Mouse (Mus musculus) mature B cell (primary cell): ENCODE measurements around the gene Arhgap9.

Source experiments
- in situ Hi-C: fragments of 300-500 bp; cut with MboI; formaldehyde crosslinking; loops from 2 replicates; pipeline ENCODE4 v1.14.3; 2019

The Arhgap9 gene

DNA sequence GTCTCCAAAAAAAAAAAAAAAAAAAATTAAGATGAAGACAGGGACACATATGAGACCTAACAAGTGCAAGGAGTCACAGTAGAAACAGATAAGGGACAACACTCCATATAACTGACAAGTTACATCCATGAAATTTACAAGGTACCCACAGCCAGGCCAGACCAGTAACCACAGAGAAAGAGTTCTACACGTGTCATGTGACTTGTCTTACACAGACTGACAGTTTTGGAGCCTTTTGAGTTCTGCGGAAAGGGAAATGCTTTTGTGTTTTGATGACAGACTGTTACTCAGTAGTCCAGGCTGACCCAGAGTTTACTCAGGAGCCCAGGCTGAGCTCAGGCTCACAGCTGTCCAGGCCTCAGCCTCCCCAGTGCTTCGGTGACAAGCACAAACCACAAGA, 21.3 kb downstream of the Arhgap9 start:
- in situ Hi-C loops = no loop called here

DNA sequence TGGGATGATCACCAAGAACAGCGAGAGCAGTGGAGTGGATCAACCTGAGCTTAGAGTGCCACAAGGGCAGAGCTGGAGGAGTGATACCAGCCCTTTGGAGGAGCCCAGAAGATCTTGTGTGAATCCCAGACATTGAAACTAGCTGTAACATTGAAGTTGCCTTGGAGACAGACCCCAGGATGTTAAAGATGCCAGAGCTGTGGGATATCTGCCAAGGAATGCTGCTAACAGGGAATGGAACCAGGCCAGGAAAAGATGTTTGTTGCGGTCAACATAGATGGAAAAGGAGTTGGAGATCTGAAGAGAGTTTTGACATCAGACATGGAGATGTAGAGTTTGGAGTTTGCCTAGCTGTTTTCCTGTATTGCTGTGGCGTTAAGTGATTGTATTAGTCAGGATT, 24.4 kb downstream of the Arhgap9 start:
- in situ Hi-C loops = no loop called here

- in situ Hi-C loops = no loop called here
These were observed 27.2 kb downstream of the Arhgap9 start for GRCm38 (mm10) chr10:127348957-127349356.

DNA sequence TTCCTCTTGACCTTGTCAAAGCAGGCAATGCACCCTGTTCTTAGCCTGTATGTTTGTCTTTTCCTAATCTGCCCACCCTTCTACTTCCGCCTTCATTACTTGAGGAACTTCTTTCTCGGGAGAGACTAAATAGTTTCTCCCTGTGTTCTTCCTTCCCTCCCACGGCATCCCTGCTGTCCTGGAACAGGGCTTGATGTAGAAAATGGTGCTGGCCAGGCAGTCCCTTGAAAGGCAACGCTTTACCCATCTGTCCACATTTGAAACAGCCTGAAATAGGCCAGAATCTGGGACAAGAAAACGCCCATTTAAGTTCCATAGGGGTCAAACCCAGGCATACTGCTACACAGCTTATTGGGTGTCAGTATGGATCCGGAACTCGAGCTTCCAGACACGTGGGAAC, 28.0 kb downstream of the Arhgap9 start:
- in situ Hi-C loops = no loop called here

GRCm38 (mm10) chr10:127350594-127351284, 29.0 kb downstream of the Arhgap9 start:
- in situ Hi-C loops = no loop called here

DNA sequence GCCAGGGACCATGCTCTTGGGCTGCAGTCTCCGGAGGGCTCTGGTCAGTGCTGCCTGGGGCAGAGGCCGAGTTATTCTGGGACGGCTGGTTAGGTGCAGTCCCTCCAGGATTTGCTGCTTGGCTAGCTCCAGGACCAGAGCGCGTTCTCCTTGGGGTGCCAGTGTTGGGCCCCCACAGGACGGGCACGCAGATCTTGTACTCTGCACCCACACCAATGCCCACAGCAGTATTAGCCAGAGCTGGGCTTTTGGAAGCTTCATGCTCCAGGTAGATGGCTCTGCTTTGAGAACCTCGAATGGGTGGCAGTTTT, 29.5 kb downstream of the Arhgap9 start:
- in situ Hi-C loops = no loop called here

DNA sequence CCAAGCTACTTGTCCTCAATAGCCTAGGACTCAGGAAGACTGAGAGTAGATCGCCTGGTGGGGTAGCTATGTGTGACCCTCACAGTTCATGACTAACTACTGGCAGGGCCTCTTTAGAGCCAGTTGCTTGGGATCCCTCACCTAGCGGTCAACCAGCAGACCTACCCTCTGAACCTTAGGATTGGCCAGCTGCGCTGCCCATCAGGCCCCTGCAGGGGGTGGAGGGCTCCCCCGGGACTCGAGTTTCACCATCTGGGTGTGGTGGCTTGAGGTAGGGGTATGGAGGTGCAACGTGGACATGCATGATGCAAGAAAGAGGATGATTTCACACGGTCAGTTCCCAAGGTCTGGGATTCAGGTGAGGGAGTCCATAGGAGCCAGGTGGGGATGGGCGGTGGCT, 30.0 kb downstream of the Arhgap9 start:
- in situ Hi-C loops = no loop called here

GRCm38 (mm10) chr10:127352187-127352586, 30.4 kb downstream of the Arhgap9 start:
- in situ Hi-C loops = no loop called here

GRCm38 (mm10) chr10:127352766-127353165, 31.0 kb downstream of the Arhgap9 start:
- in situ Hi-C loops = no loop called here

DNA sequence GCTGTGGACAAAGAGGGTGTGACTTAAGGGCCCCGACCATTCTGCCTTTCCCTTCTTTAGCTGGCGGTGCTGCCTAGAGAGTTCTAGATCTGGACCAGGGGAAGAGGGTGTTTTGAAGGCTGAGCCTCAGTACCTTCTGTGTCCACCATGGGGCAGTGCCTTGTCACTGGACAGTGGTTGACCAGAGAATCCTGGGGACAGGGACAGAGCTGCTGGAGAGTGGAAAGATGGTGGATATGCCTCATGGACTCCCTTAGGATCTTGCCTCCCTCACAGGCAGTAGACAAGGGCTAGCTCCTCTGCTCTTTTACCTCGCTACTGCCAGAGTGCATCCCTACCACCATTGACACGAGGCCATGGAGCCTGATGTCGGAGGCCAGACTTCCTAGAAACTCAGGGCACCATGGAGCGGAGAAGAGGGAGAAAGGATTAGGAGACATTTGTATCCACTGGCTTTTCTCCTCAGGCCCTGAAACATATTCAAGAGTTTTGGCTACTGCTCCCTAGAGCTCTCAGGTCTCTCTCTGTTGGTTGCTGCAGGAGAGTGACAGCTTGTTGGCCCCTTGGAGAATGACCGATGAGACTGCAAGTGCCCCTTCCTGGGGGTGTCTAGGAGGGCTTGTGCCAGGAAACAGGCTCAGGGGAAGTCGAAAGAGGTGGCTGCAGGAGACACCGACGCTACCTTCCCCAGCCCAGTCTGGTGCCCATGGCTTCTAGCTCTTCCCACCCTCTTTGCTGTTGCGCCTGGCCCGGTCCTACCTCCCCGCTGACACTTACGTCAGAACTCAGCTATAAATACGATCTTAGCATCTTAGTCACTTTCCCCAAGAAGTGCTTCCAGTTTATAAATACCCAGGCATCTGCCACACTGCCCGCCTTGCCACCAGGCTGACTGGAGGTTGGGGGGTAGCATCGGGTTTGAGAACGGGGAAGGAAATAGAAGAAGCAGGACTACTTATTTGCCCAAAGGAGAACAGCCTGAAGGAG, 32.4 kb downstream of the Arhgap9 start, which contains the start of gene Inhbe:
Gene Inhbe (minus strand): TSS at position 503 of the 987 bp plus-strand sequence.
- in situ Hi-C loops = no loop called here

DNA sequence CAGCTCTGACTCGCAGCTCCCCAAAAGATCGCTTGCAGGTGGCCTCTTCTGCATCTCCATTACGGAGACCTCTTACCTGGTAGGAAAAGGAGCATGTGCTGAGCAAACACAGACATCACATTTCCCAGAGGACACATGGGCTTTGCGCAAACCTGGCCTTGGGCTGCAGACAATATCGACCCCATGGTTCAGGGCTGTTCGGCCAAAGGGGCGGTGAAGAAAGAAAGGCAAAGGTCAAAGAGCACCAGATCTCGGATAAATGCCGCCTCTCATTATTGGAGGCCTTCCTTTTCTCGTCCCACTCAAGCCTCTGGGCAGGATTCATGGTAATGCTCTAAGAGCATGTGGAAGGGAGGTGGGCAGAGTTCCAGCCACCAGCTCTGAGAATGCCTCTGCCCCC, 33.6 kb downstream of the Arhgap9 start:
- in situ Hi-C loops = no loop called here

DNA sequence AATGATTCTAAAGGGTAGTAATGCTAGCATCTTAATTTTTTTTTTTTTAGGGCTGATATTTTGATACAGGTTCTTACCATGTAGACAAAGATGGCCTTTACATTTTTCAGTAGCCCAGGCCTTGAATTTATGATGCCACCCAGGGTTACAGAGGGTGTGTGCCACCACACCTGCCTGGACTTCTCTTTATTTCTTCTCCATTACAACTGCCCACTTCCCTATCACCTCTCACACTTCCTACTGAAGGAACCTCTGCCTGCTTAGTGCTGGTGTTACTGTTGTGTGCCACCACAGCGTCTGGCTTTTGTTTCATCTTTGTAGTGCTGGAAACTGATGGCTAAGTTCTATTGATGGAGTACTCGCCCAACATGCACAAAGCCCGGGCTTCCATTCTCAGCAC, 39.0 kb downstream of the Arhgap9 start:
- in situ Hi-C loops = no loop called here

GRCm38 (mm10) chr10:127367116-127367515, 45.4 kb downstream of the Arhgap9 start:
- in situ Hi-C loops = no loop called here

GRCm38 (mm10) chr10:127368273-127368672, 46.5 kb downstream of the Arhgap9 start:
- in situ Hi-C loops = no loop called here

DNA sequence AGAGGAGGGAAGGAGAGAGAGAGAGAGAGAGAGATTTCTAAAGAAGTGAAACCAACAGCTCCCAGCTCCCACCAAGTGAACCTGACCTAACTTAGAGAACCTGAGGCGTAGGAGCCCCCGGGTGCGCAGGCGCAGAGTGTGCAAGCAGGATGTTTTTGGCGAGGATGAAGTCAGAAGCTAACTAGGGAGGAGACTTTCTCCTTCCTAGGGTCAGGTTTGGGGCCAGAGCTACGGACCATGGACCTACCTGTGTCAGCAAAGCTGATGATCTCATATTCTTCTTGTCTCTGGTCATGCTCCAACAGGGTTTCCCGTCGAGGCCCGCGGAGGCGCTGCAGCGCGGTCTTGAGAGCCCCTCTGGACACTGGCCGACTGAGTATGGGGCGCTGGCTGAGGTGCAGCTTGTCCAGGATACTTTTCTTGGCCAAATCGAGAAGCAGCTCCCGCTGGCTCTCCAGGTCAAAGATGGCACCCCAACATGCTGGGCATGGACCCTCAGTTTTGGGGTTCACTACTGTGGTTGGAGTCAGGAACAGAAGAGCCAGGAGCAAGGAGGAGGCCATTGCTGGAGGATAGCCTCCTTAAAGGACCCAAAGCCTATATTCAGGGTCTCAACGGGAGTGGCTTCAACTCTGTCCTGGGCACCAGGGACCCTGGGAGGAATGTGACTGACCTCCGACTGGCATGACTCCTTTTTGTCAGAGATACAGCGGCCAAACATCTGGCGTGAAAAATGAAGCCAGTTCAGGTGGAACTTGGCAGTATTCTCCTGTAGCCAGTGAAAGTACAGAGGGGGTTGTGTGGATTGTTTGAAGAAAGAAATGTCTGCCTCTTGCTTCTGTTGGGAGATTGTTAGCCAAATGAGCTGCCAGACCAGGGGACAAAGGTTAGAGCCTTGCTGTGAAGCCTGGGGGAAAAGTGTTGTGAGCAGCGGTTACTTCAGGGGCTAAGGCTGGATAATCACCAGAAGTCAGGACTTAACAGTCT, 48.4 kb downstream of the Arhgap9 start, which contains the start of gene Inhbc:
Gene Inhbc (minus strand): TSS at position 598 of the 987 bp plus-strand sequence.
- in situ Hi-C loops = no loop called here

DNA sequence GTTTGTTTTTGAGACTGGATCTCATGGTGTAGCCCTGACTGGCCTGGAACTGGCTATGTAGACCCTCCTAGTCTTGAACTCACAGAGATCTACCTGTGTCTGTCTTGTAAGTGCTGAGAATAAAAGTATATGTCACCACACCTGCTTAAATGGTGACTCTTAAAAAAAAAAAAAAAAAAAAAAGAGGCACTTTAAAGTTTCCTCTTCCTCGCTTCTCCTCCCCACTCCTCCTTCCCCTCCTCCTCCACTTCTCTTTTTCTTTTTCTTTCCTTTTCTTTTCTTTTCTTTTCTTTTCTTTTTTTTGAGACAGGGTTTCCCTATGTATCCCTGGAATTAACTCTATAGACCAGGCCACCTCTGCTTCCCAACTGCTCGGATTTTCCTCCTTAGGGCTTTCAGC, 49.3 kb downstream of the Arhgap9 start:
- in situ Hi-C loops = no loop called here

DNA sequence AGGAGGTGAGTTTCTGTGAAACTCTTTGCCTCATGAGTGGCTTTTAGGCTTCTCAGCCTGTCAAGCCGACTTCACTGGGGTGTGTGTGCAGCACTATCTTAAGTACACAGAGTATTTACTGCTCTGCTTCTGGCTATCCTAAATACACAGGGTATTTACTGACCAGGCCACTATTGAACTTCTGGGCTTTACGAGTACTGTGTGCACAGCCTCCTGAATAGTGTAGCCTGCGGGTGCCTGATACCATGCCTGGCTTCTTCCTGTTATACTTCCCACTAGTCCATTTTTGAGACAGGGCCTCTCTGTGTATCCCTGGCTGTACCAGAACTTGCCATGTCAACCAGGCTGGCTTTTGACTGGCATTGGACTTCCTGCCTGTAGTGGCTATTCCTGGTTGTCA, 55.9 kb downstream of the Arhgap9 start:
- in situ Hi-C loops = no loop called here
